Mouse (Mus musculus): ENCODE results near the gene Ptprt. TPM values are rescaled to one million over a fixed set of nuclear protein-coding genes. Genes with fewer than 3 reads are reported as not detected.

Gene Ptprt
- polyA plus RNA-seq, 1 experiment: 0.05 TPM

DNA sequence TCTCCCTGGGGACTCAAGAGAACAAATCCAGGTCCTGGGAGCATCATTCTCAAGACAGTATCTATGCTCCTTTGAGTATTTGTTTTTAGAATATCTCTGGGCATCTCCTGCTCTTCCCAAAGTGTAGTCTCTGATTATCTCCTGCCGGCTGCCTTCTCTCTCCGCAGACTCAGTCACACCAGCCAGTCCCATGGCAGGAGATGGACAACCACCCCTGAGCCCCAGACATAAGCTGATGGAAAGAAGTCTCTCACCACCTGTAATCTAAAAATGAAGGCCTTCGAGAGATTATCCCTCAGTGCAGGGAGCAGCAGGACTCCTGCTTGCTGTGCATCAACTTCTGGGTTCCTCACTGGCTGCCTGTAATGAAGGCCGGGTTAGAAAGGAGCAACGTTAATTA is 151.9 kb downstream of the Ptprt start:
- Histone ChIP-seq H3K36me3 (ENCODE audit: control insufficient read depth, insufficient read depth, low read length) (no peaks in the 10 kb centered on the region), H3K27me3 (replicated peaks; ENCODE audit: control insufficient read depth, insufficient read depth, low read length) (no peaks in the 10 kb centered on the region), H3K4me3 (ENCODE audit: insufficient read depth, low read depth, low read length) (no peak overlapping the region), H3K27ac (ENCODE audit: insufficient read depth, low read depth, low read length) (no peak overlapping the region), H3K4me1 (ENCODE audit: control insufficient read depth, insufficient read depth, low read length) (no peaks in the 10 kb centered on the region)
- TF ChIP-seq POLR2A (IDR thresholded peaks at IDR 0.05; ENCODE audit: low read depth, low read length) (no peak), CTCF (conservative IDR thresholded peaks at IDR 0.05; ENCODE audit: insufficient read depth, insufficient read length, low read depth, low read length) (no peak)
- no peak for DNase-seq
- WGBS: 84% methylated on average over 5 of the region's 5 CpGs

DNA sequence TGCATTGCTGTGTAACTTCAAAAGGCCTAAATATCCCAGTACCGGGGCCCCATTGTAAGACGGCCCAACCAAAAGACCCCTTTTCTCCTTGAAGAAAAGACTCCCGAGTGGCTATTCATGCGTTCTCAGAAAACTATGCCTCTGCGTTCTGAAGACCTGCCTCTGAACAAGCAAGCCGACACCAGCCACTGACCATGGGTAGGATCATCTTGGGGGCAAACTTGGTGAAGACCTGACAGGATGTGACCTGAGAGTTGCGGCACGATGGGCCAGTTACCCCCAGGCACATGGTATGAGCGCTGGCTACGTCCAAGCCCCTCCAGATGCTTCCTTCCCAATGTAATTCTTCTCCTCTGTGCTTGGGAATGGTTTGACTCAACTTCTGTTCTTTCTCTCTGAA is 153.3 kb downstream of the Ptprt start:
- no peak overlapping the region for H3K4me3 ChIP-seq (ENCODE audit: insufficient read depth, low read depth, low read length)
- 64% methylated on average over 10 of the region's 10 CpGs for WGBS
- TF ChIP-seq CTCF (conservative IDR thresholded peaks at IDR 0.05; ENCODE audit: insufficient read depth, insufficient read length, low read depth, low read length) (no peak), POLR2A (IDR thresholded peaks at IDR 0.05; ENCODE audit: low read depth, low read length) (no peak)

DNA sequence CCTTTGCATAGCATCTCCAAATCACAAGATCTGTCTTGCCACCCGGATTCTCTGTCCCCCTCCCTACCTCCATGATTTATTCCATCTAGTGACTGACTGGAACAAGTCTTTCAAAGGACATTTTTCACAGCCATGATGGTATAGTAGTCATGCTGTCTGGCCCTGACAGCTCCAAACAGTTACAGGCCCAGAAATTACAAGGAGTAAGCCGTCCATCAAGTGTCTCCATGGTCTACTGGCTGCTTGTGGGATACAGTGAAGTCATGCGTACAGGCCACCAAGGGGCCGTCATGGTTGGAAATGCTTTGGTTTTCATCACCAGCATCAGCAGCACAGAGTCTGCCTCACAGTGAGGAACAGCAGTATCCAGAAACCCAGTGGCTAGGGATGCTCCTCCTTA is 156.1 kb downstream of the Ptprt start:
- no peak for DNase-seq
- TF ChIP-seq POLR2A (IDR thresholded peaks at IDR 0.05; ENCODE audit: low read depth, low read length) (no peak), CTCF (conservative IDR thresholded peaks at IDR 0.05; ENCODE audit: insufficient read depth, insufficient read length, low read depth, low read length) (no peak)
- no peak overlapping the region for H3K4me3 ChIP-seq (ENCODE audit: insufficient read depth, low read depth, low read length)
- H3K27ac ChIP-seq (ENCODE audit: insufficient read depth, low read depth, low read length): no peak overlapping the region
- no peaks in the 10 kb centered on the region for H3K36me3 ChIP-seq (ENCODE audit: control insufficient read depth, insufficient read depth, low read length)
- WGBS: 41% methylated on average over 4 of the region's 4 CpGs
- no peaks in the 10 kb centered on the region for H3K4me1 ChIP-seq (ENCODE audit: control insufficient read depth, insufficient read depth, low read length)
- H3K27me3 ChIP-seq (replicated peaks; ENCODE audit: control insufficient read depth, insufficient read depth, low read length): no peaks in the 10 kb centered on the region

More for the DNA sequence above, 153.3 kb downstream of the Ptprt start:
- Histone ChIP-seq H3K4me1 (ENCODE audit: control insufficient read depth, insufficient read depth, low read length) (no peaks in the 10 kb centered on the region), H3K27ac (ENCODE audit: insufficient read depth, low read depth, low read length) (no peak overlapping the region), H3K27me3 (replicated peaks; ENCODE audit: control insufficient read depth, insufficient read depth, low read length) (no peaks in the 10 kb centered on the region), H3K36me3 (ENCODE audit: control insufficient read depth, insufficient read depth, low read length) (no peaks in the 10 kb centered on the region)
- no peak for DNase-seq

DNA sequence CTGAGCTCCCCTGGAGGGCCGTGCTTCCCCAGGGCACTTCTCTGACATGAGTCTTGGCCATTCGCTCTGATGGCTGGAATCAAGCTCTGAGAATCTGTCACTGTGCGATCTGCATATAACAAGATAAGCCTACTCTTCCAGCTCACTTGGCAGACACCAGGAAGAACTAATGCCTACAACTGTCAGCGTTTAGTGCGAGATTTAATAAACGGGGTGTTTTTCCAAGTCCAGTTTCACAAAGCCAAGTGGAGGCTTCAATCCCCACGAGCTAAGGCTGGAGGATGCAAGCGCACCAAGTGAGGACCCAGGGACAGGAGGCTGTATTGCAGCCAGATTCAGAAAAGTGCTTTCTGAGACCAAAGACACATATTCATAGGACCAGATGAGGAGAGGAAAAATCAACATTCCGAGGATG is 161.4 kb downstream of the Ptprt start:
- H3K36me3 ChIP-seq (ENCODE audit: control insufficient read depth, insufficient read depth, low read length): no peaks in the 10 kb centered on the region
- H3K4me1 ChIP-seq (ENCODE audit: control insufficient read depth, insufficient read depth, low read length): no peaks in the 10 kb centered on the region
- TF ChIP-seq CTCF (conservative IDR thresholded peaks at IDR 0.05; ENCODE audit: insufficient read depth, insufficient read length, low read depth, low read length) (no peak), POLR2A (IDR thresholded peaks at IDR 0.05; ENCODE audit: low read depth, low read length) (no peak)
- H3K27ac ChIP-seq (ENCODE audit: insufficient read depth, low read depth, low read length): no peak overlapping the region
- DNase-seq: no peak
- no peaks in the 10 kb centered on the region for H3K27me3 ChIP-seq (replicated peaks; ENCODE audit: control insufficient read depth, insufficient read depth, low read length)
- 85% methylated on average over 9 of the region's 9 CpGs for WGBS
- H3K4me3 ChIP-seq (ENCODE audit: insufficient read depth, low read depth, low read length): no peak overlapping the region

DNA sequence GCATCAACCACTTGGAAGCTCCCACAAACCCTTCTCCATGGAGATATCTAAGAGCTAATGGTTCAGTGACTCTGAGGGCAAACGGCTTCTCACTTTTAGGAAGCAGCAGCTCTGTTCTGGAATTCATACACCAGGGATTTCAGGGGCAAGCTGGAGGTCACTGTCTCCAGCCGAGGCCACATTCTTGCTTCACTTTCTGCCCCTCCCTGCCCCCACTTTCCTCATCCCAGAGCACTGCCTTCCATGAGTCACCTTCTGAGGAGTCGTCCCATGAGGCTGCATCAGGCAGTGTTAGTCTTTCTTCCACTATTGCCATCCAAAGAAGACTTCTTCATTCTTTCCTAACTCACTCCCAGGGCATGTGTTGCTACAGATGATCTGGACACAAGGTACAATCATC is 162.8 kb downstream of the Ptprt start:
- Histone ChIP-seq H3K27me3 (replicated peaks; ENCODE audit: control insufficient read depth, insufficient read depth, low read length) (no peaks in the 10 kb centered on the region), H3K4me1 (ENCODE audit: control insufficient read depth, insufficient read depth, low read length) (no peaks in the 10 kb centered on the region), H3K27ac (ENCODE audit: insufficient read depth, low read depth, low read length) (no peak overlapping the region), H3K4me3 (ENCODE audit: insufficient read depth, low read depth, low read length) (no peak overlapping the region), H3K36me3 (ENCODE audit: control insufficient read depth, insufficient read depth, low read length) (no peaks in the 10 kb centered on the region)
- 24% methylated on average over 3 of the region's 3 CpGs for WGBS
- DNase-seq: no peak
- TF ChIP-seq CTCF (conservative IDR thresholded peaks at IDR 0.05; ENCODE audit: insufficient read depth, insufficient read length, low read depth, low read length): no peak

DNA sequence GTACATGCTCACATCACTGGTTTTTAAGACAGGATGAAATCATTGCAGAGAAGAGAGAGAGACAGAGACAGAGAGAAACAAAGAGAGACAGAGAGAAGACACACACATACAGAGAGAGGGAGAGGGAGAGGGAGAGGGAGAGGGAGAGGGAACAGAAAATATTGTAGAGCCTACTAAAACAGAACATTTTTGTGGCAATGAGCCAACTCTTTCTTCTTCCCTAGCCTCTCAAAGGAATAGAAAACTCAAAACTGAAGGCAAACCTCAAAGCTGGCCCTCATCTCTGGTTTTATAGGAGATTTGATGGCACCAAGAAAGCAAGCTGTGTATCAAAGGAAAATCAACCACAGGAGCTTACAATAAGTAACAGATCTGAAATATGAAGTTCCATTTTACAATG is 176.9 kb downstream of the Ptprt start:
- Histone ChIP-seq H3K27ac (ENCODE audit: insufficient read depth, low read depth, low read length) (no peak overlapping the region), H3K36me3 (ENCODE audit: control insufficient read depth, insufficient read depth, low read length) (no peaks in the 10 kb centered on the region), H3K4me1 (ENCODE audit: control insufficient read depth, insufficient read depth, low read length) (no peaks in the 10 kb centered on the region), H3K27me3 (replicated peaks; ENCODE audit: control insufficient read depth, insufficient read depth, low read length) (no peaks in the 10 kb centered on the region), H3K4me3 (ENCODE audit: insufficient read depth, low read depth, low read length) (no peak overlapping the region)
- TF ChIP-seq POLR2A (IDR thresholded peaks at IDR 0.05; ENCODE audit: low read depth, low read length): no peak
- no peak for TF ChIP-seq CTCF (conservative IDR thresholded peaks at IDR 0.05; ENCODE audit: insufficient read depth, insufficient read length, low read depth, low read length)
- no peak for DNase-seq

DNA sequence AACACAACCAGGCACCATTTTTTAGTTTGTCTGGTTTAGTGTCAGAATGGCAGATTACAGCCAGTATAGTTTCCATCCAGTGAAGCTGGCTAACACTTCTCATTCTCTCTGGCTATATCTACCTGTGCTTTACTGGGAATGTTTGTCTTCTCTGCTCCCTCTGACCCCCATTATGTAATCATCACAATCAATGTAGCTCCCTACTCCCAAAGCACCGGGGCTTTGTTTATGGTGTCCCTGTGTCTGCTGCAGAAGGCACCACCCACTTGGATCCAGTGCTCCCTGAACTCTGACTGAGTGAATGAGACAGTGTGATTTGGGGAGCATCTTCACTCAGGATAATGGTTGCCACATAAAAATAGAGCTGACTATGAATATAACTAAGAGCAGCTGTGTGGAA is 217.8 kb downstream of the Ptprt start:
- Histone ChIP-seq H3K36me3 (ENCODE audit: control insufficient read depth, insufficient read depth, low read length) (no peaks in the 10 kb centered on the region), H3K27me3 (replicated peaks; ENCODE audit: control insufficient read depth, insufficient read depth, low read length) (no peaks in the 10 kb centered on the region), H3K4me1 (ENCODE audit: control insufficient read depth, insufficient read depth, low read length) (no peaks in the 10 kb centered on the region), H3K4me3 (ENCODE audit: insufficient read depth, low read depth, low read length) (no peak overlapping the region), H3K27ac (ENCODE audit: insufficient read depth, low read depth, low read length) (no peak overlapping the region)
- no peak for TF ChIP-seq POLR2A (IDR thresholded peaks at IDR 0.05; ENCODE audit: low read depth, low read length)
- 27% methylated on average over 1 of the region's 1 CpGs for WGBS
- DNase-seq: no peak

DNA sequence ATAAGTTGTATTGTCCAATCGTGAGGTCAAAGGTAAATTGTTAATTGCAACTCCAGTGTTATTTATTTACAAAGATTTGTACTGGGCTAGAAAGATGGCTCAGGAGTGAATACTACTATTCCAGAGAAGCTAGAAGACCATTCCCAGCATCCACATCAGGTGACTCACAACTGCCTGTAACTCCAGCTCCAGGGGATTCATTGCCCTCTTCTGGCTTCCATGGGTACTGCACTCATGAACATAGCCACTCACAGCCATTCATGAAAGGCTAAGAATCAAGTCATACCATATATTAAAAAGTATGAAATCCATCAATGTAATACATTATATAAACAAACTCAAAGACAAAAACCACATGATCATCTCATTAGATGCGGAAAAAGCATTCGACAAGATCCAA is 224.3 kb downstream of the Ptprt start:
- 85% methylated on average over 3 of the region's 3 CpGs for whole genome bisulfite sequencing
- TF ChIP-seq POLR2A (IDR thresholded peaks at IDR 0.05; ENCODE audit: low read depth, low read length) (no peak), CTCF (conservative IDR thresholded peaks at IDR 0.05; ENCODE audit: insufficient read depth, insufficient read length, low read depth, low read length) (peak; percentile 34; the same call in 1 of the 2 replicates)
- H3K4me1 ChIP-seq (ENCODE audit: control insufficient read depth, insufficient read depth, low read length): no peaks in the 10 kb centered on the region
- peak; percentile 28 for DNase-seq
- no peaks in the 10 kb centered on the region for H3K36me3 ChIP-seq (ENCODE audit: control insufficient read depth, insufficient read depth, low read length)
- no peaks in the 10 kb centered on the region for H3K27me3 ChIP-seq (replicated peaks; ENCODE audit: control insufficient read depth, insufficient read depth, low read length)
- no peak overlapping the region for H3K4me3 ChIP-seq (ENCODE audit: insufficient read depth, low read depth, low read length)
- H3K27ac ChIP-seq (ENCODE audit: insufficient read depth, low read depth, low read length): no peak overlapping the region

Measured in kidney, adult 2 months (tissue).